Mouse (Mus musculus): ENCODE measurements around the gene Ppp1r1b.

Gene Ppp1r1b

GRCm38 (mm10) chr11:98328371-98329069 lies 19.7 kb upstream of the Ppp1r1b start:
- no peak for DNase-seq (ENCODE audit: low read depth, low spot score)

- no peak for DNase-seq (ENCODE audit: low read depth, low spot score)
Measured at GRCm38 (mm10) chr11:98329081-98329959, 18.9 kb upstream of the Ppp1r1b start, which contains the start of gene Neurod2. Gene Neurod2 (minus strand): TSS chr11:98329648.

GRCm38 (mm10) chr11:98329960-98330744 lies 18.1 kb upstream of the Ppp1r1b start:
- DNase-seq (ENCODE audit: low read depth, low spot score), result no peak

GRCm38 (mm10) chr11:98330745-98331204 lies 17.4 kb upstream of the Ppp1r1b start:
- no peak for DNase-seq (ENCODE audit: low read depth, low spot score)

- no peak for DNase-seq (ENCODE audit: low read depth, low spot score)
Measured at GRCm38 (mm10) chr11:98331401-98331800, 16.8 kb upstream of the Ppp1r1b start.

- no peak for DNase-seq (ENCODE audit: low read depth, low spot score)
Measured at GRCm38 (mm10) chr11:98332186-98332585, 16.0 kb upstream of the Ppp1r1b start.

- no peak for DNase-seq (ENCODE audit: low read depth, low spot score)
Measured at GRCm38 (mm10) chr11:98332841-98333240, 15.4 kb upstream of the Ppp1r1b start.

- no peak for DNase-seq (ENCODE audit: low read depth, low spot score)
Measured at GRCm38 (mm10) chr11:98333263-98333696, 14.9 kb upstream of the Ppp1r1b start.

GRCm38 (mm10) chr11:98333981-98334741 lies 14.0 kb upstream of the Ppp1r1b start:
- DNase-seq (ENCODE audit: low read depth, low spot score), result no peak

GRCm38 (mm10) chr11:98335250-98335649 lies 13.0 kb upstream of the Ppp1r1b start:
- DNase-seq (ENCODE audit: low read depth, low spot score), result no peak

- no peak for DNase-seq (ENCODE audit: low read depth, low spot score)
Measured at GRCm38 (mm10) chr11:98336245-98337107, 11.7 kb upstream of the Ppp1r1b start.

GRCm38 (mm10) chr11:98338507-98338961 lies 9.7 kb upstream of the Ppp1r1b start:
- DNase-seq (ENCODE audit: low read depth, low spot score), result no peak

GRCm38 (mm10) chr11:98339071-98339501 lies 9.1 kb upstream of the Ppp1r1b start:
- no peak for DNase-seq (ENCODE audit: low read depth, low spot score)

GRCm38 (mm10) chr11:98339679-98340287 lies 8.4 kb upstream of the Ppp1r1b start:
- no peak for DNase-seq (ENCODE audit: low read depth, low spot score)

- no peak for DNase-seq (ENCODE audit: low read depth, low spot score)
Measured at GRCm38 (mm10) chr11:98340597-98340996, 7.6 kb upstream of the Ppp1r1b start.

- no peak for DNase-seq (ENCODE audit: low read depth, low spot score)
Measured at GRCm38 (mm10) chr11:98341174-98341573, 7.0 kb upstream of the Ppp1r1b start.

GRCm38 (mm10) chr11:98342000-98342945 lies 5.9 kb upstream of the Ppp1r1b start:
- peak; percentile 78 for DNase-seq (ENCODE audit: low read depth, low spot score)

GRCm38 (mm10) chr11:98345253-98345652 lies 3.0 kb upstream of the Ppp1r1b start:
- DNase-seq (ENCODE audit: low read depth, low spot score), result no peak

Data from retina, adult 2 months (tissue).